Mouse (Mus musculus): ENCODE results near the gene Cyp2c23.

Gene Cyp2c23

DNA sequence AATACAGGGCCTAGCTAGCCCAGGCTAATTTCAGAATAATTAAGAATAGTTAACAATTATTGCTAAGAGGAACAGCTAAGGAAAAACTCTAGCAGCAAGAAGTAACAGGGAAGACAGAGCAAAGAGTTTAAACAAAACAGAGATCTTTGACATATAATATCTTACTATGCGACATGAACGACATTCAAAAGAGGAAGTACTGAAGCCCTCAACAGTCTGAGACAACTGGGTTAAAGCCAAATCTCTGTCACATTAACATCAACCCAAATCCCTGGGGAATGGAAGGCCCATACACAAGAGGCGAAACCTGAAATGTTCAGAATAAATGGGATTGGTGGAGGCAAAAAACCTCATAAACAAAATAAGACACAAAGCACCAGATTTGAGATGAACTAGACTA lies 16.8 kb upstream of the Cyp2c23 start:
- Histone ChIP-seq H3K27me3 (ENCODE audit: control insufficient read depth, insufficient read depth, low read length, poor library complexity, severe bottlenecking) (no peaks in the 10 kb centered on the region; the same call in 1 of the 2 replicates), H3K36me3 (ENCODE audit: control insufficient read depth, insufficient read depth, low read length, poor library complexity, severe bottlenecking) (peaks cover 5% of the 10 kb centered on the region)
- DNase-seq (ENCODE audit: low read depth, low spot score): peak; percentile 52

DNA sequence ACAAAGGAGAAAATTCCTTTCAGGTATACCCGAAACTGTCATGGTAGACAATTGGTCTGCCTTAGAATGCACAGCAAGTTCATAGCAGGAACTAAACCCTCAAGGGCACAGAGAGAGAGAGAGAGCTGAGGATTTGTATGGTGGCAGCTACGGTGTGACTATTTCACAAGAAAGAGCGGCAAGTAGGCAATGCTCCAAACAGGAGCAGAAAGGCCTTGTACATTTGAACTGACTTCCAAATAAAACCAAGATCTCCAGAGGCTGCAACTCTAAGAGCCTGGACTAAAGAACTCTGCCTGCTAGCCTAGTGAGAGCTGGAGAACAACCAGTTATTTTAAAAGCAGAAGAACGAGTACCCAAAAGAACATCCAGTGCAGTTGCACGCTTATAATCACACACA lies 13.1 kb upstream of the Cyp2c23 start:
- no peaks in the 10 kb centered on the region; the same call in 1 of the 2 replicates for H3K27me3 ChIP-seq (ENCODE audit: control insufficient read depth, insufficient read depth, low read length, poor library complexity, severe bottlenecking)
- H3K36me3 ChIP-seq (ENCODE audit: control insufficient read depth, insufficient read depth, low read length, poor library complexity, severe bottlenecking): peaks cover 9% of the 10 kb centered on the region
- DNase-seq (ENCODE audit: low read depth, low spot score): no peak

DNA sequence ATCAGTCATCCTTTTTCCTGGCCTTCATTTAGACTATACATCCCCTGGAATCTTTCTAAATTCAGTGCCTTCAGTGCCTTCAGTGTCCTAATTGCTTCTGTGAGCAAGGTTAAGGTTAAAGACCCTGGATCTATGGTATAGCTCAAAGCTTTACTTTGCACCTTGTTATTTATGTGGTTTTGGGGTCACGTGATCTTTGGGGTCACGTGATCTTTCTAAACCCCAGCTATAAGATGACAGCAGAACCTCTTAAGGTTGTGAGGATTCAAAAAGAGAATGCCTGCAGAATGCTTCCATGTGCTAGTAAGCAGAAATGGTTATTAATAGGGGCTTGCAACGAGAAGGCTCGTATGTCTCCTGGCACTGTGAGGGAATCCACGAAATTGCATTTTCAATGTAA lies 4.4 kb upstream of the Cyp2c23 start:
- DNase-seq (ENCODE audit: low read depth, low spot score): no peak
- Histone ChIP-seq H3K36me3 (ENCODE audit: control insufficient read depth, insufficient read depth, low read length, poor library complexity, severe bottlenecking) (peaks cover 5% of the 10 kb centered on the region; the same call in 1 of the 2 replicates), H3K27me3 (ENCODE audit: control insufficient read depth, insufficient read depth, low read length, poor library complexity, severe bottlenecking) (no peaks in the 10 kb centered on the region)

DNA sequence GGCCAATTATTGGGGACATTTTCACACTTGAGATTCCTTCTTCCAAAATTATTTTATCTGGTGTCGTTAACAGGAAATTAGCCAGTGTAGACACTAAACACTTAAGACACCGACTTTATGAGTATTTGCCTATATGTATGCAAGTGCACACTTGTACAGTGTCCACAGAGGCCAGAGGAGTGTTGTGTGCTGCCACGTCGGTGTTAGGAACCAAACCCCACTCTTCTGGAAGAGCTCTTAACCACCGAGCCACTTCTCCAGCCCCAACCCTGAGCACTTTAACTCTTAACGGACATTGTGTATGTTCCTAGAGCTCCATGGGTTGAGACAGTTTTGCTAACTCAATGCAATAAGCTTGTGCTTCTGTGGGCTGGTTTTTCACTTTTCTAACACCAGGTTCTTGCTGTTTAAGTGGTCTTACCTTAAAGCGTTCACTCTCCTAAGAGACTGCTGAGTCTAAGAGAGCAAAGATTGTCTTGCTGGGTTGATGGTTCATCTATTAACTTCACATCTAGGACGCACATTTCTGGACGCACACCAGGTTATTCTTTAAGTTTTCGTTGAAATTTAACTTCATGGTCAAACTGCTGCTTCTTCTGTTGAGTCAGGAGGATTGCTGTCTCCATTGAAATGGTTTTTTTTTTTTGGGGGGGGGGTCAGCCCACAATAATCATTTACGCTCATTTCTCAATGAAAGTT lies 3.2 kb upstream of the Cyp2c23 start:
- Histone ChIP-seq H3K27me3 (ENCODE audit: control insufficient read depth, insufficient read depth, low read length, poor library complexity, severe bottlenecking) (no peaks in the 10 kb centered on the region), H3K36me3 (ENCODE audit: control insufficient read depth, insufficient read depth, low read length, poor library complexity, severe bottlenecking) (peaks cover 5% of the 10 kb centered on the region; the same call in 1 of the 2 replicates)
- no peak for DNase-seq (ENCODE audit: low read depth, low spot score)

DNA sequence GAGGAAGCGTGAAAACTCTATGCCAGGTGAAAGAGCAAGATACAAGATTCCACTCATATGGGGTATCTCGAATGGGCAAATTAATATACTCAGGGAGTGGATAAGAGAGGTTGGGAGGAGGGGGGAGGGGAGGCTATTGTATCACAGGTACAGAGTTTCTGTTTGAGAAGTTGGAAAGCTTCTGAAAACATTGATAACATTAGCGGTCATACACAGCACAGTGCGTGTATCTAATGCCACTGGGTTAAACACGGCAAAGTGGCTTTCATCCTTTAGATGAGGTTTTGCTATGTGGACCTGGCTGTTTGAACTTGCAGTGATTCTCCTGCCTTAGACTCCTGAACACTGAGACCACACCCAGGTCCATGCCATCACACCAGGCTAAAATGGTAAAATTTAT lies 1.0 kb upstream of the Cyp2c23 start:
- DNase-seq (ENCODE audit: low read depth, low spot score): no peak
- Histone ChIP-seq H3K27me3 (ENCODE audit: control insufficient read depth, insufficient read depth, low read length, poor library complexity, severe bottlenecking) (no peaks in the 10 kb centered on the region), H3K36me3 (ENCODE audit: control insufficient read depth, insufficient read depth, low read length, poor library complexity, severe bottlenecking) (peaks cover 2% of the 10 kb centered on the region; the same call in 1 of the 2 replicates)

DNA sequence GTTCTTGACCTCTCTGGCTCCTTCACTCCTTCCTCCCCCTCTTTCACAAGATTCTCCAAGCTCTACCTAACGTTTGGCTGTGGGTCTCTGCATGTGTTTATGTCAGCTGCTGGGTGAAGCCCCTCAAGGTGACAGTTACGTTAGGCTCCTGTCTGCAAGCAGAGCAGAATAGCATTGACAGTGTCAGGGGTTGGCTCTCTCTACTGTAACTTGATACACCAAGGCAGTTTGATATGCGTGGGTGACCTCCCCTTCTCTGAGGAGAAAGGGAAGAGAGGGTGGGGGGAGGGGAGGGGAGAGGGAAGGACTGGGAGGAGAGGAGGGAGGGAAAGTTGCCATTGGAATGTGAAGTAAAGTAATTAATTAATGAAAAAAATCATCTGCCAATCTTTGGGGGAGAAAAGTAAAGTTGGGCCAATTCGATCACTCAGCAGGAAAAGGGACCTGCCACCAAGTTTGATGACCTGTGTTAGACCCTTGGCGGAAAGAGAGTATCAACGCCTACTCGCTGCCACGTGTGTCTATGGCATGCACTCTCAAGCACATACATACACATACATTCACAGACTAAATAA lies 2.0 kb downstream of the Cyp2c23 start:
- Histone ChIP-seq H3K27me3 (ENCODE audit: control insufficient read depth, insufficient read depth, low read length, poor library complexity, severe bottlenecking) (no peaks in the 10 kb centered on the region), H3K36me3 (ENCODE audit: control insufficient read depth, insufficient read depth, low read length, poor library complexity, severe bottlenecking) (no peaks in the 10 kb centered on the region)
- no peak for DNase-seq (ENCODE audit: low read depth, low spot score)

DNA sequence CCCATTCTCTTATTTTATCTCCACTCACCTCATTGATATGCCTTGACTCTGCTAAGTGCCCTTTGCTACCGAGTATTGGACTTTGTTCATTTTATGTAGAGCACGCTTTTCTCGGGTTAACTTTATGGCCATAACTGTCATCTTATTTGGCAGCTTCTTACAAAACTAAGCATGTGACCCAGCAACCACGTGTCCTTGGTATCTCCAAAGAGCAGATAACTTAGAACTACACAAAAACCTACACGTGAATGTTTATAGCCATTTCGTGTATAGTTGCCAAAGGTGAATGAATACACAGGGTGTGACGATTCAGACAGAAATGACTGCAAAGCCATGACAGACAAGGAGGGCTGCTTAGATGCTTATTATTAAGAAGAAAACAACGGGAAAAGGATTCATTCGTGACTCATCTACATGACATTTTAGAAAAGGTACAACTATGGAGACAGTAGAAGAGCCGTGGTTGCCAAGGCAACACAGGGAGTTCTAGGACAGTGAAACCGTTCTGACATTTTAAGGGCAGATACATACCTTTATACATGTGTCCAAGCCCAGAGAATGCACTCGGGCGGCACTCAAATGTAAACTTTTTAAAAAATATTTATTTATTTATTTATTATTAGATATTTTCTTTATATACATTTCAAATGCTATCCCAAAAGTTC lies 4.0 kb downstream of the Cyp2c23 start:
- Histone ChIP-seq H3K27me3 (ENCODE audit: control insufficient read depth, insufficient read depth, low read length, poor library complexity, severe bottlenecking) (no peaks in the 10 kb centered on the region), H3K36me3 (ENCODE audit: control insufficient read depth, insufficient read depth, low read length, poor library complexity, severe bottlenecking) (no peaks in the 10 kb centered on the region)
- DNase-seq (ENCODE audit: low read depth, low spot score): no peak

DNA sequence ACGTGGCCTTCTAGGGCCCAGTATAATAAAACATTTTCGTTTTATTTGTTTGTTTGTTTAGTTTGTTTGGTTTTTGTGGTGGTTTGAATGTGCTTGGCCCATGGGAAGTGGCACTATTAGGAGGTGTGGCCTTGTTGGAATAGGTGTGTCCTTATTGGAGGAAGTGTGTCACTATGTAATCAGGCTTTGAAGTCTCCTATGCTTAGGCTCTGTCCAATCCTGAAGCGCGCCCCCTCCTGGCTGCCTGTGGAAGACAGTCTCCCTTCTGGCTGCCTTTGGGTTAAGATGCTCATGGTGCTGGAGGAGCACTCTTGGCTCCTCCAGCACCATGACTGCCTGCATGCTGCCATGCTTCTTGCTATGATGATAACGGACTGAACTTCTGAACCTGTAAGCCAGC lies 5.9 kb downstream of the Cyp2c23 start:
- no peaks in the 10 kb centered on the region for H3K36me3 ChIP-seq (ENCODE audit: control insufficient read depth, insufficient read depth, low read length, poor library complexity, severe bottlenecking)
- no peak for DNase-seq (ENCODE audit: low read depth, low spot score)

DNA sequence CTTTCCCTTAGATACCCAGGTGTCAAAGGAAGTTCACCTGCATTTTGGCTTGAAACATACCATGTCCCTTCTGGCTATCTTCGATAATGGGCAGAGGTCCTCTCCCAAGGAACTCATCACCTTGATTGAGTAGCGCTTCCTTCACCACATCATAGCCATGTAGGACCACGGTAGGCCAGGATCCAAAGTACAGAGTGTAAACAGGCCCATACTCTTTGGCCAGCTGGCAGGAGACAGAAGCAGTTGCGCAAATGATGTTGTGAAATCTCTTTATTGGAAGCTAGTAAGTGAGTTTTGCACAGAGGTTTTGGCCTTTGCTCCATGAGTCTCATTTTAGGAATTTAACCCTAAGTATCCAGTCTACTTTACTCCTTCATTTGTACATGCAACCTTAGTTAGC lies 7.5 kb downstream of the Cyp2c23 start:
- Histone ChIP-seq H3K36me3 (ENCODE audit: control insufficient read depth, insufficient read depth, low read length, poor library complexity, severe bottlenecking) (no peaks in the 10 kb centered on the region), H3K27me3 (ENCODE audit: control insufficient read depth, insufficient read depth, low read length, poor library complexity, severe bottlenecking) (no peaks in the 10 kb centered on the region)
- no peak for DNase-seq (ENCODE audit: low read depth, low spot score)

More for the DNA sequence above, 5.9 kb downstream of the Cyp2c23 start:
- no peaks in the 10 kb centered on the region for H3K27me3 ChIP-seq (ENCODE audit: control insufficient read depth, insufficient read depth, low read length, poor library complexity, severe bottlenecking)

DNA sequence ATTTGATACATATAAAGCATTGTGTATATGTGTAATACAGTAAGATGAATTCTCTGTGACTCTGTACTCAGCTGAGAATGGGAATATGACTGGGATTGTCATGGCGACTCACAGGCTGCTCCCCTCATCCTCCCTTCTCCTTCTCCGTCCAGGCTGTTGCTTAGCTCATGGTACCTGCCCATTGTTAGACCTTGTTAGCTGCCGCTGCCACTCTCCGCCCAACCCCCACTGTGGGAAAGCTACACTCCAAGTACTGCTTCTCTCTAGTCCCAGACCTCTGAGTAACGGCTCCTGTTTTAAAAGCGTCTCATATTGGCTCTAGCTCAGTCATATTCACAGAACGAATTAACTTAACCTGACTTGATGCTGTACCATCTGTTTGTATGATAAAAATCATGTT lies 9.3 kb downstream of the Cyp2c23 start:
- no peaks in the 10 kb centered on the region for H3K36me3 ChIP-seq (ENCODE audit: control insufficient read depth, insufficient read depth, low read length, poor library complexity, severe bottlenecking)
- DNase-seq (ENCODE audit: low read depth, low spot score): no peak
- no peaks in the 10 kb centered on the region for H3K27me3 ChIP-seq (ENCODE audit: control insufficient read depth, insufficient read depth, low read length, poor library complexity, severe bottlenecking)

DNA sequence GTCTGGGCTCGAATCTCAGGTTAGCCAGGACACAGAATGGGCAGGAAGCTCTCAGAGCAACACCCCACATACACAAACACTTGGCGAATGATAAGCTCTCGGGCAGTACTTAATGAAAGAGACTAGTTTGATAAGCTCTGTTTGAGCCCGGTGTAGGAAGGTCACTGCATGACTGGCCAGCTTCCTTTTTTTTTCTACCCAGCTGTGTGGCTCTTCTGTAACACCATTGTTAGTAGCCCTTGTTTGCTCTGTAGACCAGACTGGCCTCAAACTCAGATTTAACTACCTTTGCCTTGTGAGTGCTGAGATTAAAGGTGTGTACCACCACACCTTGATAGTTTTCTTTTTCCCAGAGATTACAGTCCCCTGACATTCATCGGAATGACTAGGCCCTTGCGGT lies 15.1 kb downstream of the Cyp2c23 start:
- no peak for DNase-seq (ENCODE audit: low read depth, low spot score)
- H3K27me3 ChIP-seq (ENCODE audit: control insufficient read depth, insufficient read depth, low read length, poor library complexity, severe bottlenecking): no peaks in the 10 kb centered on the region; the same call in 1 of the 2 replicates

DNA sequence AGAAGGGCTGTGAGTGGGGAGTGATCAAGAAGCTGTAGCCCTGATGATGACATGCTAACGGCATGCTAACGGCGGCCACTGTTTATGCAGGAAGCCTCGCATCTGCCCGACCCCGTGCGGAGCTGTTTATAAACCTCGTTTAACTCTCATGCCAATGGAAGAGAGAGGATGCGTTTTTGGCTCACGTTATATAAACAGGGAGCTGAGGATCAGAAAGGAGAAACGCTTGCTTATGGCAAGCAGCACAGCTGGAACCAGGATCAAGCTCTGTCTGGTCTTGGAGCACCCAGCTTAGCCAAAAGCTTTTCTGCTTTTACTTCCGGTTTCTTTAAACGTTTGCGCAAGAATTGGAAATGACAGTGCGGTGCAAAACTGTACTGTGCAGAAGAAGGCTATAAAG lies 20.2 kb downstream of the Cyp2c23 start:
- no peak for DNase-seq (ENCODE audit: low read depth, low spot score)

More for the DNA sequence above, 15.1 kb downstream of the Cyp2c23 start:
- no peaks in the 10 kb centered on the region for H3K36me3 ChIP-seq (ENCODE audit: control insufficient read depth, insufficient read depth, low read length, poor library complexity, severe bottlenecking)

DNA sequence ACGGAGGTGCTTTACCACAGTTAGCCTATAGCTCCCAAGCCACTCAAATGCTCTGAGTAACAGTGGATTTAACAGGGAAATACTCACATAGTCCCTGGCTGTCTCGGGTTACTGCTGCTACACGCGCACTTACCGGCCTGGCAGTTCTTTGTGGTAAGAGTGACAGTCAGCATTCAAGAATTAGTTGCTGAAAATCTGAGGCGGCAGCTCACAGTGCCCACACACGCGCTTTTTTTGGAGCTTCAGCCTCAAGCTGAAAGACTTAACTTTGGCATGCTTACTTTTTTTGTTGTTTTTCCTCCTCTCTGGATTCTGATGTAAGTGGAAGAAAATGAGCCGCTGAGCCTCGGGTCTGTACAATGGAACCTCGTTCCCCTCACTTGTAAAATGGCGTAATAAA lies 21.8 kb downstream of the Cyp2c23 start:
- H3K36me3 ChIP-seq (ENCODE audit: control insufficient read depth, insufficient read depth, low read length, poor library complexity, severe bottlenecking): no peaks in the 10 kb centered on the region
- no peak for DNase-seq (ENCODE audit: low read depth, low spot score)
- no peaks in the 10 kb centered on the region; the same call in 1 of the 2 replicates for H3K27me3 ChIP-seq (ENCODE audit: control insufficient read depth, insufficient read depth, low read length, poor library complexity, severe bottlenecking)

More for the DNA sequence above, 20.2 kb downstream of the Cyp2c23 start:
- Histone ChIP-seq H3K36me3 (ENCODE audit: control insufficient read depth, insufficient read depth, low read length, poor library complexity, severe bottlenecking) (no peaks in the 10 kb centered on the region), H3K27me3 (ENCODE audit: control insufficient read depth, insufficient read depth, low read length, poor library complexity, severe bottlenecking) (no peaks in the 10 kb centered on the region; the same call in 1 of the 2 replicates)

DNA sequence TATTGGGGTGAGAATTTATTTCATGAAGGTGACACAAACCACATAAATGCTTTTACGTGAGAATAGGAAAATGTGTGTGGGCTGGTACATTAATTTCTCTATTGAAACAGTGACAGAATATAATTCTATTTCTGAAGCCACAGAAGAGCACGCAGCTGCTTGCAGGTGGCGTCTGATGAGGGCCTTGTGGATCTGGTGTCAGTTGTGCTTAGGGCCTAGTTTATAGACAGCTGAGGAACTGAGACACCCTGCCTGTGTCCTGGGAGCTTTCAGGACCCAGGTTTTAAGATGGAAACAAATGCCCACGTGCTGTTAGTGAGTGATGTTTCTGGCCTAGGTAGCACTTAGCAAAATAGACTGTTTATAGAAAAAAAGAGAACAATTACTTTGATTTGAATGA lies 24.0 kb downstream of the Cyp2c23 start:
- Histone ChIP-seq H3K27me3 (ENCODE audit: control insufficient read depth, insufficient read depth, low read length, poor library complexity, severe bottlenecking) (no peaks in the 10 kb centered on the region; the same call in 1 of the 2 replicates), H3K36me3 (ENCODE audit: control insufficient read depth, insufficient read depth, low read length, poor library complexity, severe bottlenecking) (no peaks in the 10 kb centered on the region)
- DNase-seq (ENCODE audit: low read depth, low spot score): no peak

DNA sequence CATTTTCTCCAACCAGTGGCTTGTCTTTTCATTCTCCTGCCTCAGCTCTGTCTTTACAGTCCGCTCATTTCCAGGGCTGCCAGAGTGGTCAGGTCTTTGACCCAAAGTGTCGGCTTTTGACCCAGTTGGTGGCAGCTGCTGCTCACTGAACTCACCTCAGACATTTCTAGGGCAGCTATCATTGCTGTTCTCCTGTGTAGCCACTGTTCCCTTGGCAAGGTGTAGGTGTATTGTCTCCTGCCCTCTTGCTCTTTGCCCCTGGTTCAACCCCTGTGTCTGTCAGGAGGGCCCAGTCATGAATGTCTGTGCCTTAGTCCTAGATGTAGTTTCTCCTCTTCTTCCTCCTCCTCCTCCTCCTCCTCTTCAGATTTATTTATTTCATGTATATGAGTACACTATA lies 24.7 kb downstream of the Cyp2c23 start:
- DNase-seq (ENCODE audit: low read depth, low spot score): no peak
- H3K27me3 ChIP-seq (ENCODE audit: control insufficient read depth, insufficient read depth, low read length, poor library complexity, severe bottlenecking): no peaks in the 10 kb centered on the region
- H3K36me3 ChIP-seq (ENCODE audit: control insufficient read depth, insufficient read depth, low read length, poor library complexity, severe bottlenecking): no peaks in the 10 kb centered on the region

Data from splenic B cell, adult 2 months (primary cell).